Mouse (Mus musculus) gastrocnemius, postnatal 10 days (tissue): Measurements from ENCODE around the gene Aff4. TPM values are rescaled to one million over a fixed set of nuclear protein-coding genes. Genes with fewer than 3 reads are reported as not detected.
"Not testable (repeated sequence)": the region's sequence is repeated elsewhere in the genome, so short reads cannot be mapped to it uniquely, and the experiment has no call there.

Source experiments
- DNase-seq: peaks from one replicate; pipeline ENCODE4 v3.0.0; 2021; ENCODE audit warnings: mixed read lengths
- total RNA-seq, 2 experiments: library from RNA; stranded (reverse); gene quantifications; 2 replicates each; pipeline ENCODE4 v1.2.3; 2021

Aff4 gene
- total RNA-seq, 2 experiments from 2014 or later = 114 to 129 TPM

DNA sequence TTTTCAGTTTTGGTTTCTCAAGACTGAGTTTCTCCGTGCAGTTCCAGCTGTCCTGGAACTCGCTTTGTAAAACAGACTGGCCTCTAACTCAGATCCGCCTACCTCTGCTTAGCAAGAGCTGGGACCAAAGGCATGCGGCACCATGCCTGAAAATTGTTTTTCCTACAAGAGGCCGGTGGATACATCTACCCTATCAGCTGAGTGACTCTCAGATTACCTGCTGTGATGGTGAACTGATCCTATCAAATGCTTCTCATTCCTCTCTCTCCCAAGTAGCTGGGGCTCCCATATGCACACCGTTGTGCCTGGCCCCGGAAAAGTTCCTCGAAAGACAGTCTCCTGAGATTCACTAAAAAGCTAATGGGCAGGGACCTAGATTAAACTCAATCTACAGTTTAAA, 12.9 kb upstream of the Aff4 start:
- no peak for DNase-seq

DNA sequence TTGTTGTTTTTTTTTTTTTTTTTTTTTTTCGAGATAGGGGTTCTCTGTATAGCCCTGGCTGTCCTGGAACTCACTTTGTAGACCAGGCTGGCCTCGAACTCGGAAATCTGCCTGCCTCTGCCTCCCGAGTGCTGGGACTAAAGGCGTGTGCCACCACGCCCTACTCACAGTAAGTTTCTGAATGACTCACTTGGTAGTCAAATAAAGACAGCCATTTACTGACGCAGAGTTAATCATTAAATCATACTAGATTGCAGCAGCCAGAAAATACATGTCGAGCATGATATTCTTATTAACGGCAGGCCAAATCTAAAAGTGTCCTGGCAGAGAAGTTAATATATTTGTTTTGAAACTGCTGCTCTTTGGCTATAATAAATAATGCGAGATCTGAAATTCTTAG, 9.6 kb upstream of the Aff4 start:
- DNase-seq = not testable (repeated sequence)

DNA sequence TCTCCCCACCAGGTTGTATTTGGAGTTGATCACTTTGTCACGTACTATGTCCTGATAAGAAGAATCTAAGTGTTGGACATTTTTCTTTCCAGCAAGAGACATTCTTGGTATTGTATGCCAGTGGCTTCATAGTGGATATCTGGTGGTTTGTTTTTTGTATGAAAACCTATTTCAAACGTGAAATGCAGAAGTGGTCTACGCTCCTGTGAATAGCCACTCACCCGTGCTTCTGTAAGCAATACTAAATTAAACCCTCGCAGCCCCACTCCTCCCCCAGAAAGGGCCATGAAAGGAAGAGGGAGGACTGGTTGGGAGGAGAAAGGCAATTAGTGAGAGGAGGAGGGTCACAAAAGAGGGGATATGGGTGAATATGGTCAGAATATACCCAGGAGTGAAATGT, 7.9 kb upstream of the Aff4 start:
- DNase-seq = no peak

DNA sequence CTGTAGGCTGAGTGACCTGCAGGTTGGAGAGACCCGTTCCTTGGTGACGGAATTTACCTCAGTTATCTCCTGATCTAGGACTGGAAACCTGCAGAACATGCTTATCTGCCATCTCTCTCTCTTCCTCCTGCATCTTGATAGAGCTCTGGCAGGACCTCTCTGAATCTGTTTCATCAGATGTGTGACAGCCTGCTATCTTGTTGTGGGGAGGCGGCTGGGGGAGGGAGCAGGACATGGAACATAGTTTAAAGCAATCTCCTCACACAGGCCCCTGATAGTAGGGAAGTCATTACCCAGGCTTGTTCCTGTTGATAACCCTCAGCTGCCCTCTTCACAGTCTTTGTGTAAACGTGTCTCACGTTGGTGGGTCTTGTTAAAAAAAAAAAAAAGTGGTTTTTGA, 5.3 kb upstream of the Aff4 start:
- no peak for DNase-seq

DNA sequence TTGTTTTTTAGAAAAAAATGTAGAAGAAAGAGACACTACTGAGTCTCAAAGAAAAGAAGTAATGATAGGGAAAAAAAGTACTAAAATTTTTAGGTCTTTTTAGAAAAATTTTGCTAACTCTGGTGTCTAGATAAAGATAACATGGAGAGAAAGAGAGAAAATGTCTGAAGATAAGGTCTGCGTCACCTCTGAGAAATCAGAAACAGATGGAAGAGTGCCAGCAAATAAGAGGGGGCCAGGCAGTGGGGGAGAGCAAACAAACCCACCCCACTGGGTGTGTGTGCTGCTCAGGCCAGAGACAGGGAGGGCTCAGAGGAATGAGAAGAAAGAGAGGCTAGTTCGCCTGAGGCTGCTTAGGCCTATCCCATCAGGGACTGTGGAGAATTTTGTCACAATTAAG, 4.9 kb upstream of the Aff4 start:
- DNase-seq = no peak

GRCm38 (mm10) chr11:53351224-53351942, 750 bp downstream of the Aff4 start:
- peak; percentile 36 for DNase-seq

DNA sequence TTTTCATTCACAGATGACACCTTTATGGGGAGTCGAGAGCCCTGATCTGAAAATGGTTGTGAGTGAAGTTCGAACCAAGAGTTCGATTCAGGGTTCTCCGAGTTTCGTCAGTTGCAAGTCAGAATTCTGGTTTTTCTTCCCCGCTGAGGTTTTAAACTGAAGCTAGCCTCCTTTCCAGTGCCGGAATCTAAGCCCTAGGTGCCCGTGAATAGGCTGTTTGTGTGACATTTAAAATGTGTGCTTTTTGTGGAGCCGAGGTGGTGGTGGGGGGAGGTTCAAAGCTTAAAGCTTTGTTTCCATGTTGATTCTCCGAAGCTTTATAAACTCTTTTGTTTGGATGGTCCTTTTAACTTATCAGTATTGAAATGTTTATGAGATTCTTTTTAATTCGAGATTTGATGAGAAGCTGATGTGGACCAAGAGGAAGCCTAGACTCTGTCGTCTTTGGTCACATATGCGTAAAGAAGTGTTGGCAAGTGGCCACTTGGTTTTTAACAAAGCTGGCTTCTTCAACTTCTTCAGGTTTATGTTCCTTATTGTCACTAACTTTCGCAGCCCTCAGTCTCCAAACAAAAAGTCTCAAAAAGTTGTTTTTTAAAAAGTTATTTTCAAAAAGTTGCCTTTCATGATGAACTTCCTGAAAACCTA, 1.4 kb downstream of the Aff4 start:
- DNase-seq = no peak

GRCm38 (mm10) chr11:53358504-53359155, 8.0 kb downstream of the Aff4 start:
- no peak for DNase-seq

- no peak for DNase-seq
Measured at GRCm38 (mm10) chr11:53367032-53367431, 16.4 kb downstream of the Aff4 start.

DNA sequence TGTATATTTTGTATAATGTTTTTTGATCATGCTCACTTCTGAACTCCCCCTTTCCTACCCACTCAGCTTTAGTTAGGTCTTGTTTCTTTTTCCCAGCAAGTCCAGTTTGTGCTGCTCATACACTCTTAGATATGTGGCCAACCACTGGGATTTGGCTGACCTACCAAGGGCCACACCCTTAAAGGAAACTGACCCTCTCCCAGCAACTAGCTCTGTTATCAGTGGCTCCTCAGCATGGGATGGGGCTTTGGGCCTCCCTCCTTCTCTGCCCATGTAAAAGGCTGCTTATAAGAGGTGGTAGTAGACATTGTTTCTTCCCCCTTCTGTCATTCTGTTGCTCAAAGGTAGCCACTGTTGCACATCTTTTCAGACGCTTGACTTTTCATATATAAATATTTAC, 28.3 kb downstream of the Aff4 start:
- no peak for DNase-seq

GRCm38 (mm10) chr11:53383758-53384428, 33.3 kb downstream of the Aff4 start:
- DNase-seq = no peak

- no peak for DNase-seq
Measured at GRCm38 (mm10) chr11:53393856-53394255, 43.2 kb downstream of the Aff4 start.

- no peak for DNase-seq
Measured at GRCm38 (mm10) chr11:53403638-53404037, 53.0 kb downstream of the Aff4 start.

DNA sequence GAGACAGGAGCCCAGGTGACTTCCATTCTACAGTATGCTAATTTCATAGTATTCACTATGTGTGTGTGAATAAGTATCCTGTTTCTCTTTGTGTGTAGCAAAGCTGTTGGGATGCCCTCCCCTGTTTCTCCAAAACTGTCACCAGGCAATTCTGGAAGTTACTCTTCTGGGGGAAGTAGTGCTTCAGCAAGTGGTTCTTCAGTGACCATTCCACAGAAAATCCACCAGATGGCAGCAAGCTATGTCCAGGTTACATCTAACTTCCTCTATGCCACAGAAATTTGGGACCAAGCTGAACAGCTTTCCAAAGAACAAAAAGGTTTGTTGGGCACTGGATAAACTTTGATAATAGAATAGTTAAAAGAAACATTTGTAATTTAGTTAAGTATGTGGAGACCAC, 61.1 kb downstream of the Aff4 start:
- no peak for DNase-seq

- no peak for DNase-seq
Measured at GRCm38 (mm10) chr11:53413871-53414270, 63.2 kb downstream of the Aff4 start.

- DNase-seq = no peak
Measured at GRCm38 (mm10) chr11:53418048-53418447, 67.4 kb downstream of the Aff4 start.

DNA sequence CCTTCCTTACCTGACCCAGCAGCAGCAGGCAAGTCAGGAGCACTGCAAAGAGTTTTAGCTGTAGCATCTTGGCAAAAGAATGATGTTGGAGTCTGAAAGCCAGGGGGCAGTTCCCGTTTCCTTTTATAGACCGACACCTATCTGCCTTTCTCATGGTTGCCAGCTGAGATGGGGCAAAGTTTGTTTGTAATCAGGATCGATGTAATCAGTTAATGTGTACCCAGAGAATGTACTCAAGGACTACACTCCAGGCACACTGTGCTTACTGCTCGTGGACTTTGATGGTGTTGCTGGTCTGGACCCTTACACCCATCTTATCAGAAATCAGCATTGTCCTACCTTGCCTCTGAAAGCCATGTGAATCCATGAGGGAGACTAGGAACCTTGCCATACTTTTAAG, 72.4 kb downstream of the Aff4 start, which contains the start of gene Leap2:
Gene Leap2, minus strand, starts transcription at position 135 of the 400 bp plus-strand sequence.
- DNase-seq = no peak

DNA sequence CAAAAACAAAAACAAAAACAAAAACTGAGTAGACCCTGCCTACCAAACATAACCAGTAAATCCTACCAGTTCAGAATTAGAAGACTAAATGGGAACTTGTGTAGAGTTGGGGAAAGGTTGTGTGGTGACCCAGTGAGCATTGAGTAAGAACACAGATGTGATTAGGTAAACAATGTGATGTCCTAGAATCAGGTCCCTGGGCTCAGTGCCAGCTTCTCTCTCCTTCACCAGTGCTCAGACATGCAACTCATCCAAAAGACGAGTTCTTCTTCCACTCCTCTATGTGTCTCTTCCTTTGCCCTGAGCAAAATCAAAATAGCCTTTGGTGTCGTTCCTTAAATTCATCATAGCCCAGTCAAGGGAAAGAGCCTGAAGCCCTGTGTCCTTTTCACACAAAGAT, 74.2 kb downstream of the Aff4 start:
- no peak for DNase-seq

- no peak for DNase-seq
Measured at GRCm38 (mm10) chr11:53425251-53425650, 74.6 kb downstream of the Aff4 start.

GRCm38 (mm10) chr11:53425711-53426255, 75.2 kb downstream of the Aff4 start:
- no peak for DNase-seq

- DNase-seq = not testable (repeated sequence)
Measured at GRCm38 (mm10) chr11:53426914-53427313, 76.3 kb downstream of the Aff4 start.

GRCm38 (mm10) chr11:53427993-53428715, 77.5 kb downstream of the Aff4 start:
- DNase-seq = no peak
